Mouse (Mus musculus): ENCODE data around the gene Tsc22d1. TPM values are rescaled to one million over a fixed set of nuclear protein-coding genes. Genes with fewer than 3 reads are reported as not detected.

The Tsc22d1 gene
- polyA plus RNA-seq, 1 experiment from 2014 or later = 1,092 TPM

- Histone ChIP-seq H3K9ac (replicated peaks; ENCODE audit: low read length) (peak overlapping the region; percentile 98), H3K4me3 (ENCODE audit: low read length) (peak overlapping the region; percentile 85), H3K36me3 (ENCODE audit: insufficient read depth, low read length) (peaks cover 17% of the 10 kb centered on the region), H3K27me3 (ENCODE audit: insufficient read depth, low read length) (no peaks in the 10 kb centered on the region), H3K4me1 (ENCODE audit: insufficient read depth, low read length) (peaks cover 30% of the 10 kb centered on the region), H3K9me3 (ENCODE audit: low read length) (no peaks in the 10 kb centered on the region), H3K27ac (ENCODE audit: low read length) (peak overlapping the region; percentile 99), H3K4me2 (replicated peaks; ENCODE audit: low read depth, low read length) (peak overlapping the region; percentile 91)
- 0% methylated on average over 52 of the region's 81 CpGs for WGBS
- ATAC-seq (ENCODE audit: low FRiP score, low TSS enrichment) = peak; percentile 96
Observed at GRCm38 (mm10) chr14:76414122-76414861, 469 bp upstream of the Tsc22d1 start.

GRCm38 (mm10) chr14:76415781-76416301 lies 1.1 kb downstream of the Tsc22d1 start:
- Histone ChIP-seq H3K4me3 (ENCODE audit: low read length) (peak overlapping the region; percentile 85), H3K36me3 (ENCODE audit: insufficient read depth, low read length) (peaks cover 17% of the 10 kb centered on the region), H3K4me1 (ENCODE audit: insufficient read depth, low read length) (peaks cover 39% of the 10 kb centered on the region), H3K9ac (replicated peaks; ENCODE audit: low read length) (peak overlapping the region; percentile 98), H3K27ac (ENCODE audit: low read length) (peak overlapping the region; percentile 99), H3K27me3 (ENCODE audit: insufficient read depth, low read length) (no peaks in the 10 kb centered on the region), H3K9me3 (ENCODE audit: low read length) (no peaks in the 10 kb centered on the region), H3K4me2 (replicated peaks; ENCODE audit: low read depth, low read length) (peak overlapping the region; percentile 91)
- under 1% methylated on average over 31 of the region's 38 CpGs for WGBS
- ATAC-seq (ENCODE audit: low FRiP score, low TSS enrichment) = no peak

GRCm38 (mm10) chr14:76416366-76417040 lies 1.7 kb downstream of the Tsc22d1 start:
- H3K36me3 ChIP-seq (ENCODE audit: insufficient read depth, low read length) = peaks cover 17% of the 10 kb centered on the region
- H3K9ac ChIP-seq (replicated peaks; ENCODE audit: low read length) = peak overlapping the region; percentile 98
- ATAC-seq (ENCODE audit: low FRiP score, low TSS enrichment) = no peak
- peaks cover 43% of the 10 kb centered on the region for H3K4me1 ChIP-seq (ENCODE audit: insufficient read depth, low read length)
- peak overlapping the region; percentile 85 for H3K4me3 ChIP-seq (ENCODE audit: low read length)
- peak overlapping the region; percentile 91 for H3K4me2 ChIP-seq (replicated peaks; ENCODE audit: low read depth, low read length)
- peak overlapping the region; percentile 99; the same call in 1 of the 2 replicates for H3K27ac ChIP-seq (ENCODE audit: low read length)
- 45% methylated on average over 27 of the region's 27 CpGs for WGBS
- no peaks in the 10 kb centered on the region for H3K9me3 ChIP-seq (ENCODE audit: low read length)
- H3K27me3 ChIP-seq (ENCODE audit: insufficient read depth, low read length) = no peaks in the 10 kb centered on the region

- no peak overlapping the region for H3K4me3 ChIP-seq (ENCODE audit: low read length)
- 90% methylated on average over 17 of the region's 17 CpGs for WGBS
Observed at GRCm38 (mm10) chr14:76417346-76417745, 2.6 kb downstream of the Tsc22d1 start.

GRCm38 (mm10) chr14:76420726-76421125 lies 6.0 kb downstream of the Tsc22d1 start:
- H3K4me3 ChIP-seq (ENCODE audit: low read length) = no peak overlapping the region; the same call in 1 of the 2 replicates
- WGBS = 20% methylated on average over 7 of the region's 7 CpGs
- no peaks in the 10 kb centered on the region for H3K27me3 ChIP-seq (ENCODE audit: insufficient read depth, low read length)
- H3K4me1 ChIP-seq (ENCODE audit: insufficient read depth, low read length) = peaks cover 49% of the 10 kb centered on the region
- H3K9me3 ChIP-seq (ENCODE audit: low read length) = peaks cover 4% of the 10 kb centered on the region; the same call in 1 of the 2 replicates
- H3K36me3 ChIP-seq (ENCODE audit: insufficient read depth, low read length) = peaks cover 36% of the 10 kb centered on the region
- peak overlapping the region; percentile 31 for H3K4me2 ChIP-seq (replicated peaks; ENCODE audit: low read depth, low read length)
- no peak overlapping the region for H3K27ac ChIP-seq (ENCODE audit: low read length)
- no peak for ATAC-seq (ENCODE audit: low FRiP score, low TSS enrichment)
- H3K9ac ChIP-seq (replicated peaks; ENCODE audit: low read length) = no peak overlapping the region

More at GRCm38 (mm10) chr14:76417346-76417745, 2.6 kb downstream of the Tsc22d1 start:
- H3K4me2 ChIP-seq (replicated peaks; ENCODE audit: low read depth, low read length) = no peak overlapping the region
- peaks cover 20% of the 10 kb centered on the region for H3K36me3 ChIP-seq (ENCODE audit: insufficient read depth, low read length)
- H3K27me3 ChIP-seq (ENCODE audit: insufficient read depth, low read length) = no peaks in the 10 kb centered on the region
- peaks cover 43% of the 10 kb centered on the region for H3K4me1 ChIP-seq (ENCODE audit: insufficient read depth, low read length)
- H3K27ac ChIP-seq (ENCODE audit: low read length) = no peak overlapping the region
- H3K9ac ChIP-seq (replicated peaks; ENCODE audit: low read length) = no peak overlapping the region
- ATAC-seq (ENCODE audit: low FRiP score, low TSS enrichment) = no peak
- no peaks in the 10 kb centered on the region for H3K9me3 ChIP-seq (ENCODE audit: low read length)

- WGBS = 84% methylated on average over 4 of the region's 4 CpGs
- ATAC-seq (ENCODE audit: low FRiP score, low TSS enrichment) = no peak
- H3K9me3 ChIP-seq (ENCODE audit: low read length) = peaks cover 8% of the 10 kb centered on the region
- H3K9ac ChIP-seq (replicated peaks; ENCODE audit: low read length) = no peak overlapping the region
- H3K4me1 ChIP-seq (ENCODE audit: insufficient read depth, low read length) = peaks cover 48% of the 10 kb centered on the region
- no peak overlapping the region for H3K4me3 ChIP-seq (ENCODE audit: low read length)
- H3K27me3 ChIP-seq (ENCODE audit: insufficient read depth, low read length) = no peaks in the 10 kb centered on the region
- H3K36me3 ChIP-seq (ENCODE audit: insufficient read depth, low read length) = peaks cover 40% of the 10 kb centered on the region
- no peak overlapping the region for H3K27ac ChIP-seq (ENCODE audit: low read length)
- H3K4me2 ChIP-seq (replicated peaks; ENCODE audit: low read depth, low read length) = 0 out of 2 replicates have a peak overlapping the region, but pooled peaks have one; percentile 31
Observed at GRCm38 (mm10) chr14:76421162-76421561, 6.4 kb downstream of the Tsc22d1 start.

- Histone ChIP-seq H3K4me2 (replicated peaks; ENCODE audit: low read depth, low read length) (no peak overlapping the region), H3K36me3 (ENCODE audit: insufficient read depth, low read length) (peaks cover 29% of the 10 kb centered on the region)
- WGBS = 97% methylated on average over 7 of the region's 7 CpGs
Observed at GRCm38 (mm10) chr14:76425422-76425821, 10.7 kb downstream of the Tsc22d1 start.

GRCm38 (mm10) chr14:76425986-76426530 lies 11.3 kb downstream of the Tsc22d1 start:
- Histone ChIP-seq H3K9ac (replicated peaks; ENCODE audit: low read length) (no peak overlapping the region), H3K4me3 (ENCODE audit: low read length) (no peak overlapping the region), H3K36me3 (ENCODE audit: insufficient read depth, low read length) (peaks cover 29% of the 10 kb centered on the region), H3K4me1 (ENCODE audit: insufficient read depth, low read length) (0 out of 2 replicates have a peak, but pooled peaks cover 9% of the 10 kb centered on the region), H3K9me3 (ENCODE audit: low read length) (peaks cover 10% of the 10 kb centered on the region), H3K4me2 (replicated peaks; ENCODE audit: low read depth, low read length) (no peak overlapping the region), H3K27me3 (ENCODE audit: insufficient read depth, low read length) (no peaks in the 10 kb centered on the region), H3K27ac (ENCODE audit: low read length) (no peak overlapping the region)
- ATAC-seq (ENCODE audit: low FRiP score, low TSS enrichment) = no peak
- 89% methylated on average over 21 of the region's 21 CpGs for WGBS

More at GRCm38 (mm10) chr14:76425422-76425821, 10.7 kb downstream of the Tsc22d1 start:
- no peak overlapping the region for H3K4me3 ChIP-seq (ENCODE audit: low read length)
- no peaks in the 10 kb centered on the region for H3K27me3 ChIP-seq (ENCODE audit: insufficient read depth, low read length)
- H3K4me1 ChIP-seq (ENCODE audit: insufficient read depth, low read length) = peaks cover 15% of the 10 kb centered on the region
- no peak for ATAC-seq (ENCODE audit: low FRiP score, low TSS enrichment)
- H3K9me3 ChIP-seq (ENCODE audit: low read length) = peaks cover 10% of the 10 kb centered on the region
- H3K9ac ChIP-seq (replicated peaks; ENCODE audit: low read length) = no peak overlapping the region
- no peak overlapping the region for H3K27ac ChIP-seq (ENCODE audit: low read length)

- Histone ChIP-seq H3K4me1 (ENCODE audit: insufficient read depth, low read length) (0 out of 2 replicates have a peak, but pooled peaks cover under 1% of the 10 kb centered on the region), H3K4me2 (replicated peaks; ENCODE audit: low read depth, low read length) (no peak overlapping the region), H3K27me3 (ENCODE audit: insufficient read depth, low read length) (no peaks in the 10 kb centered on the region), H3K36me3 (ENCODE audit: insufficient read depth, low read length) (peaks cover 32% of the 10 kb centered on the region), H3K9me3 (ENCODE audit: low read length) (peaks cover 10% of the 10 kb centered on the region), H3K4me3 (ENCODE audit: low read length) (no peak overlapping the region), H3K9ac (replicated peaks; ENCODE audit: low read length) (no peak overlapping the region), H3K27ac (ENCODE audit: low read length) (no peak overlapping the region)
- ATAC-seq (ENCODE audit: low FRiP score, low TSS enrichment) = no peak
- WGBS = 88% methylated on average over 2 of the region's 2 CpGs
Observed at GRCm38 (mm10) chr14:76428855-76429254, 14.1 kb downstream of the Tsc22d1 start.

All from kidney, embryonic 16.5 days (tissue).